Comparison of ENCODE assay signal across 25 mouse cellular contexts in the genomic region with DNA sequence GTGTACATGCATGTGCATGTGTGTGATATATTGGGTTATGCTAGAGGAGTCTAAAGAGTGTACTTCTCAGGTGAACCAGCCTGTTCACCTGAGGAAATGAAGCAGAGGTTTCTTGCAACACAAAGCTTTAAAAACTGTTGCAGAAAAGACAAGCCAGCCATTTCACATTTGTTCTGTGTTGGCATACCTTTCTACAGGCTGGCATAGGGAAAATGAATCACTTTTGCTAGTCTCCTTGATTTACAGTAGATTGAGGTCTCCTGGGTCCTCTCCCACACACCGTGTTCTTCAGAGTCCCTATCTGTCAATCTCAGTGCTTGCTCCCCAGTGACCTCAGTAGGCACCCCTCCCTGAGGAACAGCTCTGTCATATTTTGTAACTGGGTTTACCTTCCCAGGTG.
DNase-seq lines count a peak whose midpoint lies in the region; ATAC-seq lines count a peak whose summit lies in the region.
"Had no signal": no experiment of that assay in that cellular context is flagged by ENCODE, and none has a peak within 500 bp of the region (broad histone marks: within the 10 kb centered on the region; RNA-seq: fewer than 3 reads in every experiment).

No protein-coding gene starts in this region.

- WGBS in intestine, embryonic 14.5 days, result 74% methylated on average over 1 of the region's 1 CpGs
- WGBS in intestine, embryonic 15.5 days, result 79% methylated on average over 1 of the region's 1 CpGs
- 73% methylated on average over 1 of the region's 1 CpGs for WGBS in midbrain, embryonic 14.5 days

- no peak overlapping the region for H3K9ac ChIP-seq in intestine, embryonic 14.5 days (ENCODE audit: low read length)
- no peak overlapping the region for H3K9ac ChIP-seq in intestine, embryonic 15.5 days
- no peak overlapping the region for H3K9ac ChIP-seq in midbrain, embryonic 14.5 days (replicated peaks; ENCODE audit: low read length)
- H3K9ac ChIP-seq: embryonic facial prominence, embryonic 13.5 days; embryonic facial prominence, embryonic 15.5 days; forebrain, embryonic 13.5 days; forebrain, embryonic 15.5 days; forebrain, postnatal 0 days had no signal

- no peak overlapping the region for H3K4me3 ChIP-seq in intestine, embryonic 14.5 days (ENCODE audit: low read depth, low read length)
- H3K4me3 ChIP-seq in intestine, embryonic 15.5 days (replicated peaks), result no peak overlapping the region
- no peak overlapping the region for H3K4me3 ChIP-seq in midbrain, embryonic 14.5 days (replicated peaks; ENCODE audit: low read depth, low read length)
- H3K4me3 ChIP-seq: embryonic facial prominence, embryonic 13.5 days; embryonic facial prominence, embryonic 15.5 days; erythroblast, embryonic 14.5 days; forebrain, embryonic 13.5 days; forebrain, embryonic 15.5 days had no signal

- no peaks in the 10 kb centered on the region for H3K9me3 ChIP-seq in intestine, embryonic 14.5 days (ENCODE audit: control insufficient read depth, low read length)
- no peaks in the 10 kb centered on the region for H3K9me3 ChIP-seq in intestine, embryonic 15.5 days
- H3K9me3 ChIP-seq in midbrain, embryonic 14.5 days (ENCODE audit: control insufficient read depth, low read length), result no peaks in the 10 kb centered on the region
- H3K9me3 ChIP-seq: embryonic facial prominence, embryonic 13.5 days; embryonic facial prominence, embryonic 15.5 days; forebrain, embryonic 13.5 days; forebrain, embryonic 15.5 days had no signal

- no peaks in the 10 kb centered on the region for H3K36me3 ChIP-seq in intestine, embryonic 14.5 days (ENCODE audit: control insufficient read depth, insufficient read depth, low read length)
- no peaks in the 10 kb centered on the region for H3K36me3 ChIP-seq in intestine, embryonic 15.5 days
- no peaks in the 10 kb centered on the region for H3K36me3 ChIP-seq in midbrain, embryonic 14.5 days (ENCODE audit: control insufficient read depth, insufficient read depth, low read length)
- H3K36me3 ChIP-seq: embryonic facial prominence, embryonic 13.5 days; embryonic facial prominence, embryonic 15.5 days; forebrain, embryonic 15.5 days; G1E had no signal

- no peak for ATAC-seq in intestine, embryonic 14.5 days (replicated peaks; ENCODE audit: low FRiP score, low TSS enrichment, low read depth)
- no peak for ATAC-seq in intestine, embryonic 15.5 days
- no peak for ATAC-seq in midbrain, embryonic 14.5 days (ENCODE audit: low FRiP score, low TSS enrichment)
- ATAC-seq: activated CD4-positive, CD25-positive, alpha-beta regulatory T cell, adult 4 months; CD4-positive, CD25-positive, alpha-beta regulatory T cell, adult 4 months; forebrain, embryonic 13.5 days; forebrain, embryonic 15.5 days; forebrain, postnatal 0 days; Patski had no signal

- no peaks in the 10 kb centered on the region; the same call in 1 of the 2 replicates for H3K4me1 ChIP-seq in intestine, embryonic 14.5 days (replicated peaks; ENCODE audit: control insufficient read depth, insufficient read depth, low read length)
- no peaks in the 10 kb centered on the region for H3K4me1 ChIP-seq in intestine, embryonic 15.5 days (replicated peaks)
- H3K4me1 ChIP-seq in midbrain, embryonic 14.5 days (ENCODE audit: control insufficient read depth, insufficient read depth, low read length), result peaks cover 13% of the 10 kb centered on the region; the same call in 1 of the 2 replicates
- H3K4me1 ChIP-seq: embryonic facial prominence, embryonic 15.5 days had no signal

- DNase-seq in heart, adult 11 months, result peak; percentile 55
- DNase-seq in heart, adult 8-10 months (ENCODE audit: low spot score), result no peak
- peak; percentile 35 for DNase-seq in intestine, embryonic 14.5 days (ENCODE audit: low spot score)
- no peak for DNase-seq in midbrain, embryonic 14.5 days
- DNase-seq: adrenal gland, adult 8-10 months; adrenal gland, postnatal 25 days; B cell, adult 2 months; cerebellum, adult 11 months; cerebellum, adult 18-20 months; cerebellum, adult 8-10 months; cerebellum, adult 9-11 months; cerebellum, postnatal 14 days; cerebellum, postnatal 36 days; embryo, embryonic 11 days; forebrain, postnatal 0 days had no signal

- H3K27me3 ChIP-seq in intestine, embryonic 14.5 days (replicated peaks; ENCODE audit: control insufficient read depth, insufficient read depth, low read length), result no peaks in the 10 kb centered on the region
- no peaks in the 10 kb centered on the region for H3K27me3 ChIP-seq in intestine, embryonic 15.5 days (replicated peaks)
- no peaks in the 10 kb centered on the region for H3K27me3 ChIP-seq in midbrain, embryonic 14.5 days (ENCODE audit: control insufficient read depth, insufficient read depth, low read length)
- H3K27me3 ChIP-seq: embryonic facial prominence, embryonic 13.5 days; embryonic facial prominence, embryonic 15.5 days; forebrain, embryonic 13.5 days; forebrain, embryonic 15.5 days had no signal

- no peak overlapping the region for H3K4me2 ChIP-seq in intestine, embryonic 14.5 days (ENCODE audit: low read length)
- H3K4me2 ChIP-seq in intestine, embryonic 15.5 days (replicated peaks), result no peak overlapping the region
- no peak overlapping the region for H3K4me2 ChIP-seq in midbrain, embryonic 14.5 days (ENCODE audit: low read length)
- H3K4me2 ChIP-seq: embryonic facial prominence, embryonic 13.5 days; embryonic facial prominence, embryonic 15.5 days; forebrain, embryonic 15.5 days had no signal

- no peak overlapping the region for H3K27ac ChIP-seq in intestine, embryonic 14.5 days (ENCODE audit: low read depth)
- H3K27ac ChIP-seq in intestine, embryonic 15.5 days, result no peak overlapping the region
- H3K27ac ChIP-seq in midbrain, embryonic 14.5 days (replicated peaks; ENCODE audit: low read depth, low read length), result no peak overlapping the region
- H3K27ac ChIP-seq: embryonic facial prominence, embryonic 15.5 days; forebrain, embryonic 13.5 days; forebrain, embryonic 15.5 days had no signal

Comparison
In these comparisons a context has a peak if more than half of its experiments do, and no peak if none do; other contexts are left out.
1. DNase-seq: peak in heart, adult 11 months (single experiment) and intestine, embryonic 14.5 days (single experiment); none in heart, adult 8-10 months (single experiment) and midbrain, embryonic 14.5 days (single experiment).